Mouse (Mus musculus) myocyte (in vitro differentiated cells): ENCODE data around the gene Telo2.

Experiments used
- E2F4 ChIP-seq: IDR thresholded peaks from one replicate; pipeline ENCODE4 v1.6.1; 2011; ENCODE audit warnings: mild to moderate bottlenecking, control low read depth, moderate library complexity; ENCODE audit not compliant: insufficient read depth
- MYOD1 ChIP-seq, 3 experiments: IDR thresholded peaks; one replicate each; pipeline ENCODE4 v1.6.1; 2011; ENCODE audit warnings: control low read depth in 2 of 3, low read depth in 2 of 3, mild to moderate bottlenecking in 2 of 3, moderate library complexity in 1 of 3; ENCODE audit not compliant: insufficient read length in 2 of 3, control insufficient read depth in 1 of 3
- POLR2A ChIP-seq: IDR thresholded peaks from one replicate; pipeline ENCODE4 v1.6.1; 2011; ENCODE audit warnings: low read depth, mild to moderate bottlenecking, control low read depth, moderate library complexity; ENCODE audit not compliant: insufficient read length
- TCF3 ChIP-seq: IDR thresholded peaks from one replicate; pipeline ENCODE4 v1.6.1; 2011; ENCODE audit warnings: low read depth, control low read depth; ENCODE audit not compliant: insufficient read length

- TF ChIP-seq MYOD1 (IDR thresholded peaks at IDR 0.05; ENCODE audit: control insufficient read depth in 1 of 3, insufficient read length in 2 of 3, low read depth in 2 of 3) (no peak), POLR2A (no peak), E2F4 (no peak), TCF3 (no peak)
Measured at GRCm38 (mm10) chr17:25101338-25101737, 14.4 kb downstream of the Telo2 start.
